Mouse (Mus musculus) liver, adult 2 months (tissue): Measurements from ENCODE around the gene Vwa8.

Experiments
- CTCF ChIP-seq: fragments of 200-500 bp; IDR thresholded peaks from 2 replicates; pipeline ENCODE4 v1.5.1; 2011; ENCODE audit warnings: low read depth, low read length, control low read depth
- POLR2A ChIP-seq: fragments of 200-500 bp; IDR thresholded peaks from 2 replicates; pipeline ENCODE4 v1.6.1; 2011; ENCODE audit warnings: low read length, control low read depth; ENCODE audit not compliant: insufficient read depth; ENCODE audit errors: extremely low read depth

DNA sequence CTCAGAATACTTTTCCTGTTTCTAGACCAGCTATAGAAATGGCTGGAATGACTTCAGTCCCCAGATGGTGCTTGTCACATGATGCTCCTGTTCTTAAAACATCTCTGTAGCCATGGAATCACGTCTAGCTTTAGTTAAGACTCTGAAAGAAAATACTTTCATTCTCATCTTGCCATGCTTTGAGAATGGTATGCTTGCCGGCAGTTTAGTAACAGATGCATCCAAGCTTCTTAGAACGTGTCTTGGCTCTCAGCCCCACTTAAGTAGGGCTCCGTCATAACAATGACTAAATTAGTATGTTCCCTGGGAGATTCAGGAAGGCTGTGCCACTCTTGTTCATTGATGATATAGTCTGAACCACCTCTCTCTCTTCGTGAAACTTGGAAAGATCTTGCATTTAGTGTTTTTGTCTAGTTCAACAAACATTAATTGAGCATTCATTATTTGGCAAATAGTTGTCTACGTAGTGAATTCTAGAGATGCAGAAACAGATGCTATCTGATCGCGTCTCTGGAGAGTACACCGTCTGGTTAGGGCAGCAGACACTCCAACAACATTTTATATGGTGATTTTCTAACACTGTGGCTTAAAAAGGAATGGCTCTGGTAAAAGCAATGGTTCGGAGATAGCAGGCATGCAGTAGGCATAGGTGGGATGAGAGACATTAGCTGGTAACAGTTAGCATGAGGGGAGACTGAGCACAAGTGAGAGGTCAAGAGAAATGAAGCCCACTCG, 93.1 kb downstream of the Vwa8 start:
- TF ChIP-seq CTCF (no peak), POLR2A (no peak)
